Mouse (Mus musculus): ENCODE measurements around the gene Kcnk15.

Gene Kcnk15

GRCm38 (mm10) chr2:163875484-163875883, 22.0 kb downstream of the Kcnk15 start:
- no peak for DNase-seq (ENCODE audit: low read depth, low spot score)

GRCm38 (mm10) chr2:163876830-163877498, 23.5 kb downstream of the Kcnk15 start:
- no peak for DNase-seq (ENCODE audit: low read depth, low spot score)

GRCm38 (mm10) chr2:163880891-163881290, 27.4 kb downstream of the Kcnk15 start:
- DNase-seq (ENCODE audit: low read depth, low spot score) = no peak

GRCm38 (mm10) chr2:163882859-163883652, 29.6 kb downstream of the Kcnk15 start:
- no peak for DNase-seq (ENCODE audit: low read depth, low spot score)

- DNase-seq (ENCODE audit: low read depth, low spot score) = peak; percentile 47
These were observed 36.0 kb downstream of the Kcnk15 start for GRCm38 (mm10) chr2:163889411-163889810.

- no peak for DNase-seq (ENCODE audit: low read depth, low spot score)
These were observed 37.1 kb downstream of the Kcnk15 start for GRCm38 (mm10) chr2:163890586-163890985.

- DNase-seq (ENCODE audit: low read depth, low spot score) = no peak
These were observed 37.8 kb downstream of the Kcnk15 start for GRCm38 (mm10) chr2:163891271-163891670.

GRCm38 (mm10) chr2:163893446-163894370, 40.3 kb downstream of the Kcnk15 start:
- DNase-seq (ENCODE audit: low read depth, low spot score) = no peak

GRCm38 (mm10) chr2:163895156-163895555, 41.7 kb downstream of the Kcnk15 start:
- no peak for DNase-seq (ENCODE audit: low read depth, low spot score)

GRCm38 (mm10) chr2:163897026-163897425, 43.6 kb downstream of the Kcnk15 start:
- DNase-seq (ENCODE audit: low read depth, low spot score) = no peak

- DNase-seq (ENCODE audit: low read depth, low spot score) = no peak
These were observed 44.6 kb downstream of the Kcnk15 start for GRCm38 (mm10) chr2:163897988-163898535.

GRCm38 (mm10) chr2:163899910-163900411, 46.5 kb downstream of the Kcnk15 start:
- DNase-seq (ENCODE audit: low read depth, low spot score) = no peak

- no peak for DNase-seq (ENCODE audit: low read depth, low spot score)
These were observed 47.6 kb downstream of the Kcnk15 start for GRCm38 (mm10) chr2:163901043-163901442.

GRCm38 (mm10) chr2:163902448-163902847, 49.0 kb downstream of the Kcnk15 start:
- no peak for DNase-seq (ENCODE audit: low read depth, low spot score)

GRCm38 (mm10) chr2:163903461-163903860, 50.0 kb downstream of the Kcnk15 start:
- no peak for DNase-seq (ENCODE audit: low read depth, low spot score)

GRCm38 (mm10) chr2:163904323-163904722, 50.9 kb downstream of the Kcnk15 start:
- no peak for DNase-seq (ENCODE audit: low read depth, low spot score)

GRCm38 (mm10) chr2:163907131-163907530, 53.7 kb downstream of the Kcnk15 start:
- no peak for DNase-seq (ENCODE audit: low read depth, low spot score)

Data from embryo, embryonic 11.5 days (tissue).